Mouse (Mus musculus) erythroblast, embryonic 14.5 days (primary cell): ENCODE measurements around the gene Prss34. TPM values are rescaled to one million over a fixed set of nuclear protein-coding genes. Genes with fewer than 3 reads are reported as not detected.

ENCODE experiments used
- H3K27me3 ChIP-seq: 2 replicates; pipeline ENCODE4 v1.6.1; 2012; ENCODE audit warnings: inconsistent platforms; ENCODE audit not compliant: control insufficient read depth
- H3K36me3 ChIP-seq: 2 replicates; pipeline ENCODE4 v1.6.1; 2012; ENCODE audit warnings: mild to moderate bottlenecking, inconsistent platforms; ENCODE audit not compliant: control insufficient read depth
- H3K4me1 ChIP-seq: 2 replicates; pipeline ENCODE4 v1.6.1; 2012; ENCODE audit warnings: inconsistent platforms; ENCODE audit not compliant: control insufficient read depth
- H3K4me3 ChIP-seq: replicated peaks from 2 replicates; pipeline ENCODE3; 2012; ENCODE audit warnings: moderate library complexity, mild to moderate bottlenecking, inconsistent platforms
- H3K9me3 ChIP-seq: 2 replicates; pipeline ENCODE4 v1.6.1; 2012; ENCODE audit warnings: low read length, inconsistent platforms, mixed read lengths; ENCODE audit not compliant: control insufficient read depth
- GATA1 ChIP-seq: IDR thresholded peaks from 2 replicates; pipeline ENCODE4 v1.6.1; 2012; ENCODE audit warnings: low read length, inconsistent platforms, mixed read lengths
- TAL1 ChIP-seq: IDR thresholded peaks from 3 replicates; pipeline ENCODE4 v1.6.1; 2012; ENCODE audit warnings: low read length, inconsistent platforms, mixed read lengths
- polyA plus RNA-seq: library from polyadenylated mRNA; stranded (reverse); fragments of >175 nt; gene quantifications from 2 replicates; pipeline ENCODE4 v1.2.3, GENCODE M21; 2012

Prss34 gene
- polyA plus RNA-seq, 1 experiment: 0.28 TPM

DNA sequence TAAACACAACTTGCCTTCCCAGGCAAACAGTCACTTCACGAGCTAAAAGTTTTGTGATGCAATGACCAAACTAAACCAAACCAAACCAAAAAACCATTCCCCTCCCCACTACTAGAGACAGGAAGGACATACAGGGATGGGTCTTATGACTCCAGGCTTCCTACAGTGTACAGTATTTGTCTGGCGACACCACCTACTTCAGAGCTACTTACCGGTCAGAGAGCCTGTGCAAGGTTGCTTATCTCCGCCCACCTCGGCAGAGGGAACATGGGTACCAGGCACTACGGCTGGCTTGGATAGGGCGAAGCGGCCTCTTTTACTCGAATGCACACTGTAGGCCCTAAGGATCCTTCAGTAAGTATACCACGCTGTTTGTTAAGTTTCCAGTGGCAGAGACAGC lies 25.9 kb upstream of the Prss34 start:
- Histone ChIP-seq H3K4me3 (peak overlapping the region; percentile 86), H3K36me3 (peaks cover 48% of the 10 kb centered on the region), H3K27me3 (no peaks in the 10 kb centered on the region), H3K9me3 (no peaks in the 10 kb centered on the region), H3K4me1 (peaks cover 45% of the 10 kb centered on the region)
- TF ChIP-seq TAL1: no peak
- peak; percentile 48; the same call in 1 of the 2 replicates for TF ChIP-seq GATA1

DNA sequence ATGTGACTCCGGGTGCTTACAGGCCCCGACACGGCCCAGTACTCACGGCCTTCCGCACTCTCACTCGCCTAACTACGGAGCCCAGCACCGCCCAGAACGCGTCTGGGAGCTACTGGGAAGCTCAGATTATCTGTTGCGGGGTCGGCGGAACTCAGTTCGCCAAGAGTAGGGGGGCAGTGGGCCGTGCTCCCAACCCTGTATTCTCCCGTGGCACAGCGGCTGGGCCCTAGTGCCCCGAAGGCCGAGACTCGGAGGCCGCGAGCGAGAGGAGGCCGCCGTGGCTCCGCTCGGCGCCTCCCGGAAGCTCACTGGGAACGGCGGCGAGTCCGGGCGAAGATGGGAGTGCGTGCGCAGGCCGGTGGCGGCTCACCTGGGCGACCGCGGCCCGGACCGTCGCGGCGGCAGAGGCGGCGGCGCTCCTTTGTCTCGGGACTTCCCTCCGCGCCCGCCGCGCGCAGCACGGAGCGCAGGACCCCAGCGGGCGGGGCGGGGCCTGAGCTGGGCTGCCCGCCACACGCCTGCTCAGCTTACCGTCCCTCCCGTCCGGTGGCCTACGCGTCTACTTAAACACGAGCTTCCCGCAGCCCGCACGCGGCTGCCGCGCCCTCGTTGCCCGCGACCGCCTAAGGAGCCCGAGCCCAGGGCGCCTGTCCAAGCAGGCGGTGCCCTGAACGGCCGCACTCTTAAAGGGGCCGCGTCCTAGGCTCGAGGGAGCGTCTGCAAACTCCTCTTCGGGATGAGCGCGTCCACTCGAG lies 25.1 kb upstream of the Prss34 start:
- TF ChIP-seq TAL1 (no peak), GATA1 (no peak)
- peaks cover 45% of the 10 kb centered on the region for H3K4me1 ChIP-seq
- H3K27me3 ChIP-seq: no peaks in the 10 kb centered on the region
- no peaks in the 10 kb centered on the region for H3K9me3 ChIP-seq
- H3K4me3 ChIP-seq: peak overlapping the region; percentile 86
- peaks cover 40% of the 10 kb centered on the region for H3K36me3 ChIP-seq

DNA sequence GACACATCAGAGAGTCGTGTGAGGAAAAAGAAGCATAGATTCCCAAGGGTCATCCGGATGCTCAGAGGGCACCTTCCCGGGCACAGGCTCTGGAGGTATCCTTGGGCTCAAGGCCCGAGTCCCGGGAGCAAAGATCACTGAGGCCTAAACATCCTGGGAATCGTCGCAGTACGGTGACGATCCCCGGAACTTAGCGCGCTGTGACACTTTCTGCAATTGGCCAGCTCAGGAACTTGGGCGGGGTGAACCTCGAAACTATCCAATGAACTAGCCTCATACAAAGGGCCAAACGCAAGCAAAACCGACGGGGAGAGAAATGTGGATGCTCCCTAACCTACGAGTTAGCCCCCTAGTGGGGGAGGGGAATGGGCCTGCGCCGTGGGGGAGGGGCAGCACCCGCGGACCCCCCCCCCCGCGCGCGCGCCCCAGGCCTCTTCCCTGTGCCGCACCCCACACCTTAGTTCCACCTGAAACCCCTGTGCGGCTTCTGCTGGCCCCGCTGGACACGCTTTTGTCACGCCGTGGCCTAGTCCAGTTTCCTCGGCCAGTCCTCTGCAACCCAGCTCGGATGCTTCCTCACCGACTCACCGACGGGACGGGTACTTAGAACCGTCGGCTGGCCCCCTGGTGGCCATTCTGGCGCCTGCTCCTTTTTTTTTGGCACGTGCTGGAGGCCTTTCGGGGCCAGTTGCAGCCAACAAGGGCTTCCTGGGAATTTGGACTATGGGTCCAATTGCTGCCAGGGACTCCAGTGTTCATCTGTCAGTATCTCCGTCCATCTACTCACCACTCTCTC lies 24.3 kb upstream of the Prss34 start:
- Histone ChIP-seq H3K27me3 (no peaks in the 10 kb centered on the region), H3K36me3 (peaks cover 32% of the 10 kb centered on the region), H3K4me1 (peaks cover 45% of the 10 kb centered on the region), H3K9me3 (no peaks in the 10 kb centered on the region), H3K4me3 (peak overlapping the region; percentile 86)
- TF ChIP-seq TAL1: no peak
- no peak for TF ChIP-seq GATA1

DNA sequence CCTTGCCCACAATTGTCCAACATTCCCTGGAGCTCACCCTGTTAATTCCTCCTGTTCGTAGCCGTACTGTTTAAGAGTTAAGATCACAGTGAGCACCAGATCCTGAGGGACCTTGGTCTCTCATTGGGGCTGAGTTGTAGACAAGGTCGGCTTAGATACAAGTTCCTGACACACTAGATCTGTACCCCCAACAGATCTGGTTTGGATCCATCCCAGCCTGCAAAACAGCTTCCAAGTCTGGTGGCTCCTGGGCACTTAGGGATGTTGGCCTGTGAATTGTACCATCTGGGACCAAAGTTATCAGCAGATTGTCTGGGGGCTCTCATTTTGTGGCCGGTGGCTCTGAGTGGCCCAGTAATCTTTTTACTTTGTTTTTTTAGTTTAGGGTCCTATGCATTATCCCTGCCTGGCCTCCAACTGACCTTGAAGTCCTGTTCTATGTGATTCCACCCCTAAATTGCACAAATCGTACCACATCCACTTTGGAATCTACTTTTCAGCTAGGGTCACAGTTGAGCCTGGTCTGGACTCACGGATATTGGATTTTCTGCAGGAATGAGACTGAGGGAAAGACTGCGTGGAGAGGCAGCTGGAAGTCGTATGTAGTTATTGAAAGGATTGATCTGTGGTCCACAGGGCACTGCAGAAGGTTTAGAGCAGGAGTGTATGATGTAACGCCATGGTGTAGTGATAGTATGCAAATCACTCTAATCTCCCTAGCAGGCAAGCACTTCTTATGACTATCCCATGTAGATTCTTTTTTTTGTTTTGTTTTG lies 23.4 kb upstream of the Prss34 start, which contains the start of gene Ube2i:
Gene Ube2i, minus strand, starts transcription at position 52 of the 776 bp plus-strand sequence.
- peaks cover 3% of the 10 kb centered on the region; the same call in 1 of the 2 replicates for H3K27me3 ChIP-seq
- H3K36me3 ChIP-seq: peaks cover 24% of the 10 kb centered on the region
- H3K9me3 ChIP-seq: no peaks in the 10 kb centered on the region
- TF ChIP-seq GATA1: no peak
- no peak for TF ChIP-seq TAL1
- H3K4me3 ChIP-seq: peak within 1 kb of the TSS; percentile 86
- peaks cover 38% of the 10 kb centered on the region for H3K4me1 ChIP-seq

DNA sequence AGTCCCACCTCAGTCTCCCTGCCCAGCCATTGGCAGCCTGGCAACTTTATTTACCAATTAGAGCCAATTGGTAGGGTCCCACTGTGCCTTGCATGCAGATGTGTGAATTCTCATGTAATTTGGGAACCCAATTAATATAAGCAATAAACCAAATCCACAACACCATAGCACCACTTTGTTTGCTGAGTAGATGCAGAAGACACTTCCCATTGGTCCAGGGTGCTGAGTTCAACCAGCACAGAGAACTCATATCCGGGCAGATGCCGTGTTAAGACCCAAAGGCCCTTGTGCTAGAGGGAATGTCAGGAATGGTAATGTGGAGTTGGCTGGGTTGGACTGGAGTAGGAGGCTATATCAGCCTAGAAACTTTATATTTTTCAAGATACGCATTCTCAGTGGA lies 22.4 kb upstream of the Prss34 start:
- H3K36me3 ChIP-seq: peaks cover 13% of the 10 kb centered on the region
- H3K4me3 ChIP-seq: no peak overlapping the region

DNA sequence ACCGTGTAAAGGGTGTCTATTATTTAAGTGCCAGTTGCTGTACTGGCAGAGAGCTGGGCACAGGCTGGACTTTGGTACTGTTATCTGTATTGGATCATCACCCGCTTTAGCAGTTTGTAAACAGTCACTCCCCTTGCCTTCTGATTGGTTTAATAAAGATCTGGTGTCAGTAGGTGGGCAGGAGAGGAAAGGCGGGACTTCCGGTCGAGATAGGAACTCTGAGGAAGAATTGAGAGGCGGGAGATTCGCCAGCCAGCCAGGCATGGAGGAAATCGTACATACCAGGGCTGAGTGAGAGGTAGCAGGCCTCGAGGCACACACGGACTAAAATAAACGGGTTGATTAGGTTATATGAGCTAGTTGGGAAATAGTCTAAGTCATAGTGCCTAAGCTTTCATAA lies 16.1 kb upstream of the Prss34 start:
- TF ChIP-seq GATA1: peak; percentile 47; the same call in 1 of the 2 replicates
- no peak for TF ChIP-seq TAL1
- H3K27me3 ChIP-seq: peaks cover 3% of the 10 kb centered on the region; the same call in 1 of the 2 replicates
- H3K9me3 ChIP-seq: no peaks in the 10 kb centered on the region
- no peaks in the 10 kb centered on the region for H3K36me3 ChIP-seq
- peak overlapping the region; percentile 52 for H3K4me3 ChIP-seq
- peaks cover 9% of the 10 kb centered on the region for H3K4me1 ChIP-seq

More for the DNA sequence above, 22.4 kb upstream of the Prss34 start:
- Histone ChIP-seq H3K27me3 (peaks cover 3% of the 10 kb centered on the region; the same call in 1 of the 2 replicates), H3K9me3 (no peaks in the 10 kb centered on the region), H3K4me1 (peaks cover 28% of the 10 kb centered on the region)
- TF ChIP-seq TAL1 (no peak), GATA1 (no peak)

DNA sequence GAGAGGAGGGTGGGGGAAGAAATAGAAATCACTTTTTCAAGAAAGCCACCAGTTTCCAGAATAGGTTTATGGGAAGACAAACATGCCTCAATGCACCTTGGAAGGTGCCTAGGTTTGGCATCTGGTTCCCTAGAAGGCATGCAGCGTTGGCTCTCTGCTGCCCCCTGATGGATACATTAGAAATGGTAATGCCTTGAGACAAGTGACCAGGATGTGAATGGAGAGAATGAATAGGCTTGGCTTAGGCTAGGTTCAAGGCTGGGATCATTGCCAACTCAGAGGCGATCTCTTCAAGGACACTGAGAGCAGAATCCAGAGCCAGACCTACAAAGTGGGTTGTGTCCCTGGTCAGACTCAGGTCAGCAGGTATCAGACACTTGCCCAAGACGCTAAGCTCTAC lies 13.2 kb upstream of the Prss34 start:
- Histone ChIP-seq H3K9me3 (no peaks in the 10 kb centered on the region), H3K4me3 (no peak overlapping the region), H3K4me1 (peaks cover 9% of the 10 kb centered on the region), H3K36me3 (no peaks in the 10 kb centered on the region), H3K27me3 (no peaks in the 10 kb centered on the region)
- TF ChIP-seq TAL1: no peak
- no peak for TF ChIP-seq GATA1

DNA sequence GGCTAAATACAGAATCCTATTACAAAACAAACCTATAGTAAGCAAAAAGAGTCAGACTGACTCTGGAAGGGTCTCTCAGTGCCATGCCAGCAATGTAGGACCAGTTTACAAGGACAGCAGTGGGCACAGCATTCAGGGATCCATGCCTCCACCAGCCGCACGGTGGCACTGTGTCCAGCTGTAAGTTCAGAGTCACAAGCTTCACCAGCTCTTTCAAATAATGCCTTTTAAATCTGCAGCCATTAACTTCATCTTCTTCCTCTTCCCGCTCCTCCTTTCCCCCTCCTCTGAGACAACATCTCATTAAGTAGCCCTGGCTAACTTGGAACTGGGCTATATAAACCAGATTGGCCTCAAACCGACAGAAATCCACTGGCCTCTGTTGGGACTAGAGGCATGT lies 9.4 kb upstream of the Prss34 start:
- Histone ChIP-seq H3K9me3 (no peaks in the 10 kb centered on the region), H3K27me3 (no peaks in the 10 kb centered on the region), H3K36me3 (no peaks in the 10 kb centered on the region), H3K4me3 (no peak overlapping the region), H3K4me1 (no peaks in the 10 kb centered on the region; the same call in 1 of the 2 replicates)
- TF ChIP-seq GATA1 (no peak), TAL1 (no peak)

DNA sequence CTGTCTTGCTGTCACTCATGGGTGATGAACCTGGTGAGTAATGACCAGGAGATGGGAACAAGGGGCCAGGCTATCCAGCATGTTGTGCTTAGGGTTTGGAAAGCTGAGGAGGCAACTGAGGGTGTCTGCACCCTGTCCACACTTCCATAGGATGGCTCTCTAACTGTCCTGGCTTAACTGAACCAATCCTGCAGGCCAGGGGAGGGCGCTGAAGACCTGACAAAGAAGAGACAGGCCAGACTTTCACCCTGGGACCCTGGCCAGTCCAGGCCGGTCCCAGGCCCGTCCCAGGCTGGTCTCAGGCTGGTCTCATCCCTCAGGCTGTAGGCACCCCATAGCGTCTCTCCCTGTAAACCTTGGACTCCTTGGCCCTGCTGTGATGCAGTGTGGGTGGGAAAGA lies 7.8 kb upstream of the Prss34 start:
- no peaks in the 10 kb centered on the region; the same call in 1 of the 2 replicates for H3K4me1 ChIP-seq

More for the DNA sequence above, 7.8 kb upstream of the Prss34 start:
- Histone ChIP-seq H3K4me3 (no peak overlapping the region), H3K27me3 (no peaks in the 10 kb centered on the region), H3K36me3 (no peaks in the 10 kb centered on the region), H3K9me3 (no peaks in the 10 kb centered on the region)
- TF ChIP-seq GATA1 (no peak), TAL1 (no peak)
